In the genomic region with DNA sequence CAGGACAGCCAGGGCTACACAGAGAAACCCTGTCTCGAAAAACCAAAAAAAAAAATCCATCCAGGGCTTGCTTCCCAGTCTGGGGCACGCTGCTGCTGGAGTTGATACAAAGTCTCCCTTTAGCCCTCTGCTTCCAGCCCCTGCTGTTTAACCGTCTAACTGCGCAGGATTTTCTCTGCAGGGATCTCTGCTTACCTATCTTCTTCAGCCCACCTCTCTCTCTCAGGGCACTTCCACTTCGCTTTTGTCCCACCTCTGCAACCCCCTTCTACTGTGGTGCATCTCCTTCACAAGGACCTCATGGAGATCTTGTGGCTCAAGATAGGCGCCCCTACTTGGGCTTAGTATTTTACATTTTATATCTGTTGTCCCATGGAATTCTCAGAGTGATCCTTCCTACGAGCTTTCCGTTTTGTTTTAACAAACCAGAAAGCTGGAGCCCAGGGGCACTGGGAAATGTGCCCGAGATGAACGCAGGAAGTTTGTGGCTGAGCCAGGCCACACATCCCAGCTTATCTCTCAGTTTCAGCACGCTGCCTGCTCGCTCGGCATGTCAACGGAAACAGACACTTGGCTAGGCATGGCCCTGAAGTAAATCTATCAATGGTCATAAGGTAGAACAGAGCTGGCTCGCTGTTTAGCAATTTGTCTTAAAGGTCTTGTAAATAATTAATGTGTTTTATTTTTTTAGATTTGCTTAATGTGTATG, we compare ENCODE assay signal across 11 mouse cellular contexts. TPM values are rescaled to one million over a fixed set of nuclear protein-coding genes. Genes with fewer than 3 reads are reported as not detected.
A peak's percentile ranks its signal among the peaks of the same experiment; 100 is the strongest.
DNase-seq lines count a peak whose midpoint lies in the region; ATAC-seq lines count a peak whose summit lies in the region.
"Had no signal": no experiment of that assay in that cellular context is flagged by ENCODE, and none has a peak within 500 bp of the region (broad histone marks: within the 10 kb centered on the region; RNA-seq: fewer than 3 reads in every experiment).

No protein-coding gene starts in this region.

- peak; percentile 43 to 52 for DNase-seq in heart, adult 18-20 months
- DNase-seq in heart, adult 8-10 months (ENCODE audit: low spot score) = no peak
- DNase-seq in 416B (ENCODE audit: low read depth) = peak; percentile 95
- peak; percentile 46 to 57 for DNase-seq in kidney, postnatal 25 days
- DNase-seq in left cerebral cortex, postnatal 14 days (ENCODE audit: low spot score in 2 of 2) = no peak
- no peak for DNase-seq in layer of hippocampus, adult 8-10 months (ENCODE audit: low spot score in 2 of 2)
- no peak for DNase-seq in layer of hippocampus, postnatal 36 days
- DNase-seq: cerebellum, postnatal 36 days; midbrain, embryonic 14.5 days had no signal

- peak; percentile 55; the same call in 1 of the 2 replicates for ATAC-seq in erythroblast, adult 5-6 weeks (replicated peaks; ENCODE audit: low FRiP score, poor library complexity, severe bottlenecking)
- ATAC-seq: forebrain, embryonic 15.5 days had no signal

- intact Hi-C loops in left cerebral cortex, postnatal 14 days (cut with DNase I) = no loop called here

RNA-seq across cellular contexts. Expression of a gene that starts 12.8 kb away (rescaled TPM):
- total RNA-seq in heart, adult 18-20 months (2021) = 10 to 100 TPM; 11.2 to 20.6 TPM
- total RNA-seq in heart, adult 8-10 months (2022) = 10 to 100 TPM; 13.7 to 20.4 (median 15.3) TPM
- 0.96 TPM in 1 of 2 replicates, not detected in the other for total RNA-seq in erythroblast, adult 5-6 weeks (2015; ENCODE audit: low replicate concordance)
- 2.8 and 11.3 TPM in 2 replicates for total RNA-seq in erythroblast, adult 5-6 weeks (2017; ENCODE audit: low replicate concordance)
- total RNA-seq in left cerebral cortex, postnatal 14 days (2021) = 10 to 100 TPM; 76.4 to 76.6 TPM
- total RNA-seq in layer of hippocampus, adult 8-10 months (2022) = 100 to 1,000 TPM; 106 to 165 (median 135) TPM
- total RNA-seq in layer of hippocampus, postnatal 36 days (2021) = 100 to 1,000 TPM; 104 to 121 TPM

Comparison
In these comparisons a context has a peak if more than half of its experiments do, and no peak if none do; other contexts are left out.
1. DNase-seq: peak in heart, adult 18-20 months (2 of 2), 416B (single experiment) and kidney, postnatal 25 days (2 of 2); none in heart, adult 8-10 months (single experiment), left cerebral cortex, postnatal 14 days (0 of 2), layer of hippocampus, adult 8-10 months (0 of 2) and layer of hippocampus, postnatal 36 days (0 of 2).